Comparison of ENCODE assay signal across 7 mouse cellular contexts in genomic region chr14:118713408-118713807, GRCm38 (mm10). TPM values are rescaled to one million over a fixed set of nuclear protein-coding genes. Genes with fewer than 3 reads are reported as not detected.
A peak's percentile ranks its signal among the peaks of the same experiment; 100 is the strongest.
DNase-seq lines count a peak whose midpoint lies in the region.

No protein-coding gene starts in this region.

- H3K4me1 ChIP-seq in heart, embryonic 10.5 days: peaks cover 25% of the 10 kb centered on the region

- H3K36me3 ChIP-seq in heart, embryonic 10.5 days: no peaks in the 10 kb centered on the region

- peak; percentile 74 for DNase-seq in ES-CJ7 (ENCODE audit: low read depth, low spot score)
- peak; percentile 40 for DNase-seq in adipocyte (ENCODE audit: low spot score)
- no peak for DNase-seq in heart, embryonic 10.5 days (ENCODE audit: low spot score)
- DNase-seq in kidney, postnatal 10 days: peak; percentile 36
- DNase-seq in neural tube, embryonic 10.5 days (ENCODE audit: extremely low spot score, low spot score): peak; percentile 36
- no peak for DNase-seq in left cerebral cortex, adult 18-20 months (ENCODE audit: low spot score in 2 of 2)
- no peak for DNase-seq in cerebellum, adult 9-11 months

- H3K27me3 ChIP-seq in heart, embryonic 10.5 days (ENCODE audit: insufficient read depth, poor library complexity, severe bottlenecking): peaks cover 11% of the 10 kb centered on the region; the same call in 1 of the 2 replicates

- WGBS in heart, embryonic 10.5 days: 1% methylated on average over 18 of the region's 18 CpGs

- H3K27ac ChIP-seq in heart, embryonic 10.5 days: peak overlapping the region; percentile 65; the same call in 1 of the 2 replicates

- peak overlapping the region; percentile 58 for H3K4me3 ChIP-seq in heart, embryonic 10.5 days

- no peaks in the 10 kb centered on the region for H3K9me3 ChIP-seq in heart, embryonic 10.5 days

RNA-seq across cellular contexts. Expression of gene Abcc4, which starts 7.4 kb away (rescaled TPM):
- 1.9 TPM in 2 replicates for polyA plus RNA-seq in heart, embryonic 10.5 days (2016; fragmentation: Nextera tagmentation; extraction: Ambion mirVana)
- total RNA-seq in left cerebral cortex, adult 18-20 months (2021): 1 to 10 TPM; 8.4 to 9.8 TPM

Comparison
In these comparisons a context has a peak if more than half of its experiments do, and no peak if none do; other contexts are left out.
1. DNase-seq: peak in ES-CJ7 (single experiment), adipocyte (single experiment), kidney, postnatal 10 days (single experiment) and neural tube, embryonic 10.5 days (single experiment); none in heart, embryonic 10.5 days (single experiment), left cerebral cortex, adult 18-20 months (0 of 2) and cerebellum, adult 9-11 months (single experiment).